In genomic region chr9:25243926-25244657, GRCm38 (mm10) we compare ENCODE assay signal across 23 mouse cellular contexts. TPM values are rescaled to one million over a fixed set of nuclear protein-coding genes. Genes with fewer than 3 reads are reported as not detected.
DNase-seq lines count a peak whose midpoint lies in the region; ATAC-seq and TF ChIP-seq lines count a peak whose summit lies in the region.
"Had no signal": no experiment of that assay in that cellular context is flagged by ENCODE, and none has a peak within 500 bp of the region (broad histone marks: within the 10 kb centered on the region; RNA-seq: fewer than 3 reads in every experiment).

No protein-coding gene starts in this region.

- H3K4me1 ChIP-seq in liver, postnatal 0 days (ENCODE audit: insufficient read depth): no peaks in the 10 kb centered on the region
- no peaks in the 10 kb centered on the region for H3K4me1 ChIP-seq in liver, embryonic 12.5 days
- H3K4me1 ChIP-seq in midbrain, embryonic 15.5 days: no peaks in the 10 kb centered on the region
- no peaks in the 10 kb centered on the region for H3K4me1 ChIP-seq in neural tube, embryonic 15.5 days
- H3K4me1 ChIP-seq: forebrain, embryonic 15.5 days; hindbrain, embryonic 13.5 days; limb, embryonic 13.5 days had no signal

- H3K27ac ChIP-seq in liver, postnatal 0 days (ENCODE audit: low read depth): no peak overlapping the region
- no peak overlapping the region for H3K27ac ChIP-seq in liver, embryonic 12.5 days
- H3K27ac ChIP-seq in macrophage: peak overlapping the region; percentile 38
- no peak overlapping the region for H3K27ac ChIP-seq in midbrain, embryonic 15.5 days
- no peak overlapping the region for H3K27ac ChIP-seq in neural tube, embryonic 15.5 days (replicated peaks)
- H3K27ac ChIP-seq: forebrain, embryonic 15.5 days; hindbrain, embryonic 13.5 days; limb, embryonic 13.5 days; liver, embryonic 14.5 days had no signal

- peak; percentile 33; the same call in 1 of the 2 replicates for TF ChIP-seq EP300 in liver, postnatal 0 days (IDR thresholded peaks at IDR 0.05; ENCODE audit: low read depth)

- H3K9me3 ChIP-seq in liver, postnatal 0 days (ENCODE audit: low read length): no peaks in the 10 kb centered on the region
- H3K9me3 ChIP-seq in liver, embryonic 12.5 days (replicated peaks): no peaks in the 10 kb centered on the region
- H3K9me3 ChIP-seq in midbrain, embryonic 15.5 days: no peaks in the 10 kb centered on the region
- H3K9me3 ChIP-seq in neural tube, embryonic 15.5 days (replicated peaks): no peaks in the 10 kb centered on the region
- H3K9me3 ChIP-seq: forebrain, embryonic 15.5 days; heart, embryonic 12.5 days; hindbrain, embryonic 13.5 days; limb, embryonic 13.5 days had no signal

- no peak overlapping the region for H3ac ChIP-seq in C2C12 (ENCODE audit: control insufficient read depth, insufficient read length, low read depth)

- no peaks in the 10 kb centered on the region for H3K27me3 ChIP-seq in liver, postnatal 0 days (ENCODE audit: insufficient read depth, low read length)
- H3K27me3 ChIP-seq in liver, embryonic 12.5 days (replicated peaks): no peaks in the 10 kb centered on the region
- no peaks in the 10 kb centered on the region for H3K27me3 ChIP-seq in C2C12 (ENCODE audit: control insufficient read depth, insufficient read depth, insufficient read length)
- no peaks in the 10 kb centered on the region for H3K27me3 ChIP-seq in Patski
- H3K27me3 ChIP-seq in midbrain, embryonic 15.5 days (replicated peaks): no peaks in the 10 kb centered on the region
- no peaks in the 10 kb centered on the region for H3K27me3 ChIP-seq in neural tube, embryonic 15.5 days (replicated peaks)
- H3K27me3 ChIP-seq: forebrain, embryonic 15.5 days; heart, embryonic 12.5 days; hindbrain, embryonic 13.5 days; limb, embryonic 13.5 days had no signal

- no peaks in the 10 kb centered on the region for H3K79me3 ChIP-seq in C2C12 (ENCODE audit: low read depth)

- H3K4me3 ChIP-seq in liver, postnatal 0 days (ENCODE audit: low read depth, low read length): no peak overlapping the region
- no peak overlapping the region for H3K4me3 ChIP-seq in liver, embryonic 12.5 days
- H3K4me3 ChIP-seq in C2C12 (ENCODE audit: insufficient read depth, poor library complexity, severe bottlenecking): no peak overlapping the region
- H3K4me3 ChIP-seq in macrophage (ENCODE audit: inconsistent target): no peak overlapping the region
- H3K4me3 ChIP-seq in midbrain, embryonic 15.5 days: no peak overlapping the region
- H3K4me3 ChIP-seq in neural tube, embryonic 15.5 days (replicated peaks): no peak overlapping the region
- H3K4me3 ChIP-seq: erythroblast, embryonic 14.5 days; forebrain, embryonic 15.5 days; heart, embryonic 12.5 days; hindbrain, embryonic 13.5 days; limb, embryonic 13.5 days had no signal

- H3K79me2 ChIP-seq in C2C12 (ENCODE audit: control insufficient read depth, insufficient read depth): no peaks in the 10 kb centered on the region
- H3K79me2 ChIP-seq in macrophage (ENCODE audit: inconsistent target): no peaks in the 10 kb centered on the region

- POLR2A ChIA-PET in Patski (lab: Charles Lee): no interaction called here

- TF ChIP-seq CTCF in liver, postnatal 0 days (IDR thresholded peaks at IDR 0.05; ENCODE audit: low read depth): no peak
- no peak for TF ChIP-seq CTCF in C2C12 (IDR thresholded peaks at IDR 0.05; ENCODE audit: control insufficient read depth, insufficient read depth, insufficient read length)
- no peak for TF ChIP-seq CTCF in Patski (IDR thresholded peaks at IDR 0.05)

- WGBS in liver, postnatal 0 days (ENCODE audit: insufficient replicate concordance): 53% methylated on average over 4 of the region's 4 CpGs
- 51% methylated on average over 4 of the region's 4 CpGs for WGBS in liver, embryonic 12.5 days (ENCODE audit: insufficient replicate concordance)
- 81% methylated on average over 4 of the region's 4 CpGs for WGBS in macrophage (ENCODE audit: missing documents)
- 79% methylated on average over 4 of the region's 4 CpGs for WGBS in midbrain, embryonic 15.5 days
- WGBS in neural tube, embryonic 15.5 days: 78% methylated on average over 4 of the region's 4 CpGs

- H3K36me3 ChIP-seq in liver, postnatal 0 days (replicated peaks; ENCODE audit: insufficient read depth, low read length): no peaks in the 10 kb centered on the region; the same call in 1 of the 2 replicates
- no peaks in the 10 kb centered on the region; the same call in 1 of the 2 replicates for H3K36me3 ChIP-seq in liver, embryonic 12.5 days
- H3K36me3 ChIP-seq in C2C12 (ENCODE audit: control insufficient read depth, insufficient read depth) (no peaks in the 10 kb centered on the region), macrophage (ENCODE audit: inconsistent target) (no peaks in the 10 kb centered on the region)
- no peaks in the 10 kb centered on the region for H3K36me3 ChIP-seq in midbrain, embryonic 15.5 days (replicated peaks)
- H3K36me3 ChIP-seq in neural tube, embryonic 15.5 days: no peaks in the 10 kb centered on the region
- H3K36me3 ChIP-seq: forebrain, embryonic 15.5 days; heart, embryonic 12.5 days; hindbrain, embryonic 13.5 days; limb, embryonic 13.5 days had no signal

- ATAC-seq in liver, postnatal 0 days: no peak
- no peak for ATAC-seq in liver, embryonic 12.5 days
- peak; percentile 98 for ATAC-seq in Patski
- no peak for ATAC-seq in midbrain, embryonic 15.5 days (replicated peaks)
- no peak for ATAC-seq in neural tube, embryonic 15.5 days (ENCODE audit: low FRiP score)
- ATAC-seq: forebrain, embryonic 15.5 days; inflammation-experienced regulatory T-cells, adult 6 months; midbrain, embryonic 16.5 days had no signal

- no peak overlapping the region for H3K9ac ChIP-seq in liver, postnatal 0 days (replicated peaks)
- no peak overlapping the region for H3K9ac ChIP-seq in liver, embryonic 12.5 days
- no peak overlapping the region for H3K9ac ChIP-seq in midbrain, embryonic 15.5 days
- no peak overlapping the region for H3K9ac ChIP-seq in neural tube, embryonic 15.5 days (replicated peaks)
- H3K9ac ChIP-seq: forebrain, embryonic 15.5 days; heart, embryonic 12.5 days; hindbrain, embryonic 13.5 days; limb, embryonic 13.5 days; liver, embryonic 14.5 days had no signal

- DNase-seq in liver, postnatal 0 days: no peak
- DNase-seq in Patski (ENCODE audit: low read depth, low spot score): peak; percentile 25
- DNase-seq in testis, postnatal 14 days (ENCODE audit: low spot score): no peak
- DNase-seq: adrenal gland, postnatal 25 days; cerebellum, adult 2 months; cerebellum, postnatal 36 days; kidney, adult 8-10 months; kidney, postnatal 4 days; lung, postnatal 10 days; thymus, postnatal 36 days had no signal

- in situ Hi-C loops in Patski (cut with MboI; ENCODE audit: low pct_unique_long_range_greater_than_20kb): no loop called here

- no peak overlapping the region for H3K4me2 ChIP-seq in liver, postnatal 0 days (ENCODE audit: low read depth, low read length)
- H3K4me2 ChIP-seq in liver, embryonic 12.5 days: no peak overlapping the region
- no peak overlapping the region for H3K4me2 ChIP-seq in midbrain, embryonic 15.5 days
- no peak overlapping the region for H3K4me2 ChIP-seq in neural tube, embryonic 15.5 days
- H3K4me2 ChIP-seq: forebrain, embryonic 15.5 days; heart, embryonic 12.5 days; hindbrain, embryonic 13.5 days; limb, embryonic 13.5 days had no signal

- CTCF ChIA-PET in Patski (lab: Charles Lee): interaction anchor here (0.8 kb wide), 1 partner anchor 68 kb away, joined by 4 read pairs; no protein-coding TSS in a partner anchor

TF ChIP-seq in C2C12, 6 proteins besides CTCF, POLR2A, EP300 and RAD21:
- TF ChIP-seq MAX (IDR thresholded peaks at IDR 0.05) (no peak), FOSL1 (IDR thresholded peaks at IDR 0.05; ENCODE audit: insufficient read depth, low read length, poor library complexity, severe bottlenecking) (peak; percentile 79)
TF ChIP-seq in C2C12: peak in this region for 1.

RNA-seq across cellular contexts. Expression of gene Sept7, which starts 8.1 kb away (rescaled TPM):
- 77.2 and 83.6 TPM in 2 replicates for polyA plus RNA-seq in liver, postnatal 0 days (2015; fragmentation: Nextera tagmentation; extraction: Ambion mirVana)
- polyA plus RNA-seq in liver, embryonic 12.5 days (2016; fragmentation: Nextera tagmentation; extraction: Ambion mirVana): 137 TPM in 2 replicates
- polyA plus RNA-seq in C2C12 (2012; fragmentation: generic; extraction: Trizol) (38.9 TPM), Patski (2021) (170 TPM), macrophage (2018) (119 to 225 TPM (median 205 TPM) in 3 replicates)
- total RNA-seq in macrophage (2018; cell fraction: chromatin; rRNA removed): 100 to 1,000 TPM; 143 to 360 (median 205) TPM
- 100 to 1,000 TPM; 119 to 155 (median 138) TPM for total RNA-seq in macrophage (2018; cell fraction: cytosol; rRNA removed)
- total RNA-seq in macrophage (2018; cell fraction: nucleus; rRNA removed): 100 to 1,000 TPM; 111 to 243 (median 161) TPM
- polyA plus RNA-seq in midbrain, embryonic 15.5 days (2015; fragmentation: Nextera tagmentation; extraction: Ambion mirVana): 225 and 229 TPM in 2 replicates
- 260 and 265 TPM in 2 replicates for polyA plus RNA-seq in neural tube, embryonic 15.5 days (2015; fragmentation: Nextera tagmentation; extraction: Ambion mirVana)
